Mouse (Mus musculus): Measurements from ENCODE around the gene Foxred2. TPM values are rescaled to one million over a fixed set of nuclear protein-coding genes. Genes with fewer than 3 reads are reported as not detected.

The Foxred2 gene
- polyA plus RNA-seq, 1 experiment from 2014 or later = 6.2 TPM

DNA sequence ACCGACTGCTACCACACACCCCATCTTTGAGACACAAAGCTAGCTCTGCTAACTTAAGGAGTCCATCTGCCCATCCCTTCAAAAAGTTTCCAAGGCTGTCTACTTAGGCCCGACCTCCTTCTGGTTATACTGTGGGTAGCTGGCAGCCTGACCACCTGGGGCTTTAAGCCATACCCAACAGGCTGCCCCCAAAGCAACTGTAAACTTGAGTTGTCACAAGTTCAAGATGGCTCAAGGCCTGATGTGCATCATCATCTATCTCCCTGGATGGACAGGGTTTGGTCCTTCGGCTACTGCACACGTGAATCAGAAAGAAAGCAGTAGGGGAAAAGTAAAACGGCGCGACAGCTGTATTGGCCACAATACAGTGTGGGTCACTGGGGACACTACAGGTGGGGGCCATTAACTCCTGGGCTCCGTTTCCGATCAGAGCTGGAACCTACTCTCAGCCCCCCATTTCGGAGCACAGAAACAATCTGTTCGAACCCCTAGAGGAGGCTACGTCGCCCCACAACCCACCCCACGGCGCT, 13.5 kb upstream of the Foxred2 start:
- H3K36me3 ChIP-seq = peaks cover 37% of the 10 kb centered on the region
- peaks cover 26% of the 10 kb centered on the region for H3K4me1 ChIP-seq (replicated peaks)
- ATAC-seq (ENCODE audit: low FRiP score) = no peak
- peak overlapping the region; percentile 96 for H3K4me2 ChIP-seq
- no peaks in the 10 kb centered on the region for H3K27me3 ChIP-seq
- H3K9ac ChIP-seq = peak overlapping the region; percentile 97
- no peaks in the 10 kb centered on the region for H3K9me3 ChIP-seq
- peak overlapping the region; percentile 99 for H3K27ac ChIP-seq
- 3% methylated on average over 15 of the region's 15 CpGs for WGBS
- H3K4me3 ChIP-seq = peak overlapping the region; percentile 92

- no peaks in the 10 kb centered on the region for H3K9me3 ChIP-seq
- H3K27me3 ChIP-seq = no peaks in the 10 kb centered on the region
- no peak overlapping the region for H3K4me3 ChIP-seq
- H3K9ac ChIP-seq = no peak overlapping the region
- peaks cover 86% of the 10 kb centered on the region for H3K36me3 ChIP-seq
- no peak for ATAC-seq (ENCODE audit: low FRiP score)
- H3K4me2 ChIP-seq = no peak overlapping the region
- 87% methylated on average over 9 of the region's 9 CpGs for WGBS
- H3K27ac ChIP-seq = no peak overlapping the region
- peaks cover 16% of the 10 kb centered on the region for H3K4me1 ChIP-seq (replicated peaks)
Measured at GRCm38 (mm10) chr15:77965117-77965528, 8.6 kb upstream of the Foxred2 start.

DNA sequence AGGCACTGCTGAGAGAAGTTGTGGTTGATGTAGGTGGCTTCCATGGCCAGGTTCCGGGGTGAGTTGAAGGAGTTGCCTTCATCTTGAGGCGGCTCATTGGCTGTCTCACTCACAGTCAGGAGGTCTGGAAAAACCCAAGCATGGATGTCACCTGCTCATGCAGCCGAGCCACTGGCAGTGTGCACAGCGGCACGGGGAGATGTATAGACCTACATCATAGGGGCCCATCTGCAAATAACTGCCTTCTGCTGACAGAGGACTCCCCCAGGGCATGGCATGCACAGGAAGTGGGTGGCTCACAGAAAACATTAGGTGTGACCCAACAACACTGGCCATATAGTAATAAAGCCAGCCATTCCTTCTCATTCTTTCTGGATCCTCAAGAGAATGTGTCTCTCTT, 5.9 kb upstream of the Foxred2 start:
- Histone ChIP-seq H3K9ac (no peak overlapping the region), H3K36me3 (peaks cover 96% of the 10 kb centered on the region), H3K4me3 (no peak overlapping the region), H3K4me2 (no peak overlapping the region), H3K27me3 (no peaks in the 10 kb centered on the region), H3K4me1 (replicated peaks) (0 out of 2 replicates have a peak, but pooled peaks cover under 1% of the 10 kb centered on the region), H3K9me3 (no peaks in the 10 kb centered on the region), H3K27ac (no peak overlapping the region)
- 97% methylated on average over 5 of the region's 5 CpGs for WGBS
- ATAC-seq (ENCODE audit: low FRiP score) = no peak

- Histone ChIP-seq H3K27ac (no peak overlapping the region), H3K27me3 (peaks cover 3% of the 10 kb centered on the region), H3K9ac (no peak overlapping the region), H3K36me3 (peaks cover 78% of the 10 kb centered on the region), H3K9me3 (no peaks in the 10 kb centered on the region), H3K4me2 (no peak overlapping the region), H3K4me3 (no peak overlapping the region), H3K4me1 (replicated peaks) (peaks cover 13% of the 10 kb centered on the region)
- WGBS = 92% methylated on average over 6 of the region's 6 CpGs
- ATAC-seq (ENCODE audit: low FRiP score) = no peak
Measured at GRCm38 (mm10) chr15:77960693-77961092, 4.2 kb upstream of the Foxred2 start.

DNA sequence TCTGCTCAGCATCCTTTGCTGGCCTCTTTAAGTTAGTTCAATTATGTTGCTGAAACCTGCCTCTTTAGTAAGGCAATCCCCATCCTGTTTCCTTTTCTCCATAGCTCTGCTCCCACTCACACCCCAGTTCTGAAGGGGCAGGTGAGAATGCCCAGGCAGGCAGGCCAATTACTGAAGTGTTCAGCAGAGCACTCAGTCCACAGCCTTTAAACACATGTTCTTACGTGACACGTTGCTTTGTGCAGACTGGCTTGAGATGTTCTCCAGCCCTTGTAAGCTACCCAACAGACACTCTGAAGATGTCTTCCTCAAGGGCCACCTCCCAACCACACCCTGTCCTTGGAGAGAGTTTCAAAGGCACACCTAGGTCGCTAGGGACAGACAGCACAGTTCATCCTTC, 1.5 kb upstream of the Foxred2 start:
- Histone ChIP-seq H3K27ac (no peak overlapping the region), H3K9ac (no peak overlapping the region), H3K27me3 (peaks cover 9% of the 10 kb centered on the region), H3K9me3 (no peaks in the 10 kb centered on the region), H3K4me3 (no peak overlapping the region), H3K4me1 (replicated peaks) (peaks cover 36% of the 10 kb centered on the region), H3K36me3 (peaks cover 55% of the 10 kb centered on the region), H3K4me2 (no peak overlapping the region)
- 65% methylated on average over 3 of the region's 3 CpGs for WGBS
- no peak for ATAC-seq (ENCODE audit: low FRiP score)

GRCm38 (mm10) chr15:77957625-77958024, 1.1 kb upstream of the Foxred2 start:
- H3K4me2 ChIP-seq = no peak overlapping the region
- no peaks in the 10 kb centered on the region for H3K9me3 ChIP-seq
- H3K9ac ChIP-seq = peak overlapping the region; percentile 19; the same call in 1 of the 2 replicates
- no peak overlapping the region for H3K27ac ChIP-seq
- peaks cover 55% of the 10 kb centered on the region for H3K36me3 ChIP-seq
- no peak overlapping the region for H3K4me3 ChIP-seq
- peaks cover 36% of the 10 kb centered on the region for H3K4me1 ChIP-seq (replicated peaks)
- ATAC-seq (ENCODE audit: low FRiP score) = no peak
- WGBS = 53% methylated on average over 5 of the region's 5 CpGs
- peaks cover 9% of the 10 kb centered on the region for H3K27me3 ChIP-seq

GRCm38 (mm10) chr15:77955440-77956403, 800 bp downstream of the Foxred2 start:
- Histone ChIP-seq H3K36me3 (peaks cover 53% of the 10 kb centered on the region), H3K27ac (peak overlapping the region; percentile 79), H3K9ac (peak overlapping the region; percentile 78), H3K9me3 (no peaks in the 10 kb centered on the region), H3K4me2 (peak overlapping the region; percentile 88), H3K4me1 (replicated peaks) (peaks cover 36% of the 10 kb centered on the region), H3K27me3 (peaks cover 9% of the 10 kb centered on the region), H3K4me3 (peak overlapping the region; percentile 52)
- ATAC-seq (ENCODE audit: low FRiP score) = peak; percentile 72
- WGBS = 8% methylated on average over 52 of the region's 52 CpGs

DNA sequence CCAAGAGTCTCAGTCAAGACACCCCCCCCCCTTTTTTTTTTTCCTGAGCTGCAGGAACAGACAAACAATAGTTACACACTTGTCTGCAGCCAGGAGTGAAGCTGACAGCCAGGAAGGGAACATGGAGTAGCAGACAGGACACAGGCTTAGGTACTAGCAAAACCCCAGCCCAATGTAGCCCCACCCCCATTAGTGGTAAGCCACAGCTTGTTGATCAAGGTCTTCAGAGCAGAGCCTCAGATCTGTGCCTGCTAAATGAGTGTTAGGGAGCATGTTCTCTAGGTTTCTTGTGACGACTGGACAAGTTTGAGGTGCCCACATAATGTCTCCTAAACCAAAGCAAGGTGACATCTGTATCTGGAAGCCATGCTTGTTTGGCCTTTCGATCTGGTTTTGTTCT, 2.2 kb downstream of the Foxred2 start:
- H3K27me3 ChIP-seq = peaks cover 9% of the 10 kb centered on the region
- WGBS = 94% methylated on average over 2 of the region's 2 CpGs

DNA sequence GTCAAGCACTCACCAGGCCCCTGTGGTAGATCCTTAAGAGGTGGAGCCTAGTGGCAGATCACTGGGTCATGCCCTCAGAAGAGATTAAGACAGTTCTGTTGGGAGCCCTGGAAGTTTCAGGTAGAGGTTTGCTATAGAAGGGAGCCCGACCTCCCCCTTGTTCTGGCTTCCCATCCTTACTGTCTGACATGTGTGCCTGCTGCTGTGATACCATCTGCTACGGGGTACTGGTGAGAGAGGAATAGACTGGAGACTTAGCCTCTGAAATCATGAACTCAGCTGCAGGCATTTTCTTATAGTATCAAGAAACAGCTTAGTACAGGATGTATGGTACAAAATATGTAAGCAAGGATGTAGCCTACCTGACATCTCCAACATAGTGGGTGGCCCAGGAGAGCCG, 3.6 kb downstream of the Foxred2 start:
- H3K4me1 ChIP-seq (replicated peaks) = peaks cover 36% of the 10 kb centered on the region
- no peak overlapping the region for H3K9ac ChIP-seq
- H3K4me2 ChIP-seq = no peak overlapping the region
- 100% methylated on average over 3 of the region's 3 CpGs for WGBS
- ATAC-seq (ENCODE audit: low FRiP score) = no peak
- H3K27ac ChIP-seq = no peak overlapping the region
- H3K27me3 ChIP-seq = peaks cover 9% of the 10 kb centered on the region
- H3K9me3 ChIP-seq = no peaks in the 10 kb centered on the region
- H3K36me3 ChIP-seq = peaks cover 46% of the 10 kb centered on the region
- H3K4me3 ChIP-seq = no peak overlapping the region

More for the DNA sequence above, 2.2 kb downstream of the Foxred2 start:
- H3K4me3 ChIP-seq = no peak overlapping the region
- no peak for ATAC-seq (ENCODE audit: low FRiP score)
- no peaks in the 10 kb centered on the region for H3K9me3 ChIP-seq
- peaks cover 49% of the 10 kb centered on the region for H3K36me3 ChIP-seq
- H3K9ac ChIP-seq = peak overlapping the region; percentile 20
- H3K4me1 ChIP-seq (replicated peaks) = peaks cover 36% of the 10 kb centered on the region
- no peak overlapping the region for H3K27ac ChIP-seq
- H3K4me2 ChIP-seq = peak overlapping the region; percentile 22

GRCm38 (mm10) chr15:77949061-77949460, 7.5 kb downstream of the Foxred2 start:
- H3K9ac ChIP-seq = no peak overlapping the region
- H3K27me3 ChIP-seq = no peaks in the 10 kb centered on the region
- peaks cover 9% of the 10 kb centered on the region for H3K4me1 ChIP-seq (replicated peaks)
- no peaks in the 10 kb centered on the region for H3K9me3 ChIP-seq
- no peak overlapping the region for H3K27ac ChIP-seq
- ATAC-seq (ENCODE audit: low FRiP score) = no peak
- H3K36me3 ChIP-seq = peaks cover 82% of the 10 kb centered on the region
- H3K4me3 ChIP-seq = no peak overlapping the region
- no peak overlapping the region for H3K4me2 ChIP-seq
- 90% methylated on average over 7 of the region's 7 CpGs for WGBS

DNA sequence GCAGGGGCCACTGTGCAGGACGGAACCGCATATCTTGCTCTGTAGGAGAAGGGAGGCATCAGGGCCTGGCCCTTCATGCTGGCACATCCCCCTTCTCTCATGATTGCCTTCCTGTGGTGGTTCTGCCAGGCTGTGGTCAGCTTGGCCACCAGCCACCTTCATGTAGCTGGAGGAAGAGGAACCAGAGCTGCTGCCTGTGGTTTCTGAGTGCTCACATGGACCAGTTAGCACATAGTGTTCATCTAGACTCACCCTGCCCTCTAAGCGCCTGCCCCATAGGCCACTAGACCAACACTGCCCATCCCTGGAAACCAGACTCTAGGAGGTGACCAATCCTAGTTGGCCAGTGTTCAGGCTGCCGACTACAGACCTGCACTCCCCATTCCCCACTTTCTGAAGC, 10.8 kb downstream of the Foxred2 start:
- Histone ChIP-seq H3K27me3 (no peaks in the 10 kb centered on the region), H3K4me2 (no peak overlapping the region), H3K4me1 (replicated peaks) (no peaks in the 10 kb centered on the region), H3K27ac (no peak overlapping the region), H3K4me3 (no peak overlapping the region), H3K9me3 (no peaks in the 10 kb centered on the region), H3K9ac (0 out of 2 replicates have a peak overlapping the region, but pooled peaks have one; percentile 9), H3K36me3 (peaks cover 82% of the 10 kb centered on the region)
- 90% methylated on average over 4 of the region's 4 CpGs for WGBS
- ATAC-seq (ENCODE audit: low FRiP score) = no peak

GRCm38 (mm10) chr15:77941563-77941962, 15.0 kb downstream of the Foxred2 start:
- H3K27me3 ChIP-seq = no peaks in the 10 kb centered on the region
- H3K9ac ChIP-seq = no peak overlapping the region
- H3K4me3 ChIP-seq = no peak overlapping the region
- peaks cover 48% of the 10 kb centered on the region for H3K36me3 ChIP-seq
- 89% methylated on average over 3 of the region's 3 CpGs for WGBS
- H3K9me3 ChIP-seq = no peaks in the 10 kb centered on the region
- H3K27ac ChIP-seq = no peak overlapping the region
- H3K4me1 ChIP-seq (replicated peaks) = no peaks in the 10 kb centered on the region
- H3K4me2 ChIP-seq = no peak overlapping the region
- ATAC-seq (ENCODE audit: low FRiP score) = no peak

Data from hindbrain, embryonic 13.5 days (tissue).